Mouse (Mus musculus) thymus, postnatal 0 days (tissue): ENCODE data around the gene E2f2. TPM values are rescaled to one million over a fixed set of nuclear protein-coding genes. Genes with fewer than 3 reads are reported as not detected.

Experiments
- DNase-seq: peaks from one replicate; pipeline ENCODE4 v3.0.0-alpha.2; 2015; ENCODE audit warnings: low spot score
- polyA plus RNA-seq: library from polyadenylated mRNA; unstranded; fragments of >200 nt; fragmentation: Nextera tagmentation; extraction: Ambion mirVana; gene quantifications from 2 replicates; pipeline ENCODE4 v1.2.1, GENCODE M21; 2015

Gene E2f2
- polyA plus RNA-seq, 1 experiment from 2014 or later = 64.1 TPM

GRCm38 (mm10) chr4:136198846-136199245 is 26.7 kb downstream of the E2f2 start:
- DNase-seq = no peak

- DNase-seq = peak; percentile 75
Observed at GRCm38 (mm10) chr4:136199562-136200292, 27.5 kb downstream of the E2f2 start.

GRCm38 (mm10) chr4:136202509-136202908 is 30.3 kb downstream of the E2f2 start:
- peak; percentile 88 for DNase-seq

- no peak for DNase-seq
Observed at GRCm38 (mm10) chr4:136204775-136205174, 32.6 kb downstream of the E2f2 start.

GRCm38 (mm10) chr4:136206033-136206893 is 34.1 kb downstream of the E2f2 start, which contains the start of gene Asap3:
Gene Asap3, plus strand, starts transcription at chr4:136206365.
- peak; percentile 89 for DNase-seq

- no peak for DNase-seq
Observed at GRCm38 (mm10) chr4:136206943-136207342, 34.7 kb downstream of the E2f2 start.

GRCm38 (mm10) chr4:136210931-136211330 is 38.7 kb downstream of the E2f2 start:
- no peak for DNase-seq

- no peak for DNase-seq
Observed at GRCm38 (mm10) chr4:136213629-136214028, 41.4 kb downstream of the E2f2 start.

GRCm38 (mm10) chr4:136214828-136215227 is 42.6 kb downstream of the E2f2 start:
- DNase-seq = no peak

- DNase-seq = no peak
Observed at GRCm38 (mm10) chr4:136215576-136215975, 43.4 kb downstream of the E2f2 start.

- no peak for DNase-seq
Observed at GRCm38 (mm10) chr4:136217063-136217462, 44.9 kb downstream of the E2f2 start.

- no peak for DNase-seq
Observed at GRCm38 (mm10) chr4:136218595-136219214, 46.5 kb downstream of the E2f2 start.

GRCm38 (mm10) chr4:136220133-136220775 is 48.1 kb downstream of the E2f2 start:
- DNase-seq = no peak

GRCm38 (mm10) chr4:136223549-136224239 is 51.5 kb downstream of the E2f2 start:
- no peak for DNase-seq

GRCm38 (mm10) chr4:136224240-136224559 is 52.0 kb downstream of the E2f2 start:
- no peak for DNase-seq

GRCm38 (mm10) chr4:136224677-136225460 is 52.7 kb downstream of the E2f2 start:
- no peak for DNase-seq

GRCm38 (mm10) chr4:136227408-136227807 is 55.2 kb downstream of the E2f2 start:
- no peak for DNase-seq

- no peak for DNase-seq
Observed at GRCm38 (mm10) chr4:136228640-136229039, 56.4 kb downstream of the E2f2 start.

GRCm38 (mm10) chr4:136238669-136239068 is 66.5 kb downstream of the E2f2 start:
- no peak for DNase-seq

- no peak for DNase-seq
Observed at GRCm38 (mm10) chr4:136239111-136239510, 66.9 kb downstream of the E2f2 start.
